Mouse (Mus musculus) bone marrow, adult 2 months (tissue): Measurements from ENCODE around the gene Gm49383. TPM values are rescaled to one million over a fixed set of nuclear protein-coding genes. Genes with fewer than 3 reads are reported as not detected.
A peak's percentile ranks its signal among the peaks of the same experiment; 100 is the strongest.

ENCODE experiments used
- H3K27ac ChIP-seq: fragments of 200-500 bp; 2 replicates; pipeline ENCODE4 v1.5.1; 2012; ENCODE audit warnings: low read depth, mild to moderate bottlenecking, control low read depth, inconsistent platforms, low read length; ENCODE audit not compliant: control insufficient read depth, poor library complexity, insufficient read depth
- H3K4me1 ChIP-seq: fragments of 200-500 bp; 2 replicates; pipeline ENCODE4 v1.6.1; 2011; ENCODE audit warnings: low read length; ENCODE audit not compliant: control insufficient read depth, insufficient read depth
- H3K4me3 ChIP-seq: fragments of 200-500 bp; replicated peaks from 2 replicates; pipeline ENCODE3; 2011; ENCODE audit warnings: mild to moderate bottlenecking, low read depth, low read length, control low read depth; ENCODE audit not compliant: control insufficient read depth
- CTCF ChIP-seq: fragments of 200-500 bp; IDR thresholded peaks from 2 replicates; pipeline ENCODE4 v1.5.1; 2011; ENCODE audit warnings: low read length, control low read depth; ENCODE audit not compliant: control insufficient read depth, insufficient read depth
- POLR2A ChIP-seq: fragments of 200-500 bp; IDR thresholded peaks from 2 replicates; pipeline ENCODE4 v1.6.1; 2011; ENCODE audit warnings: low read depth, mild to moderate bottlenecking, control low read depth, low read length, borderline replicate concordance; ENCODE audit not compliant: control insufficient read depth
- WGBS: fragments of 180-500 bp; shearing (Covaris S2); methylation state at CpG from one replicate; pipeline ENCODE4 v1.1.7; 2018; 5-methylcytosine and 5-hydroxymethylcytosine counted together
- polyA plus RNA-seq: library from polyadenylated mRNA; stranded (reverse); fragments of >200 nt; gene quantifications from 2 replicates; pipeline ENCODE4 v1.2.4, GENCODE M21; 2011; ENCODE audit warnings: low replicate concordance; ENCODE audit not compliant: missing spikeins, insufficient read depth, insufficient read length

The Gm49383 gene
- polyA plus RNA-seq, 1 experiment, result not detected

DNA sequence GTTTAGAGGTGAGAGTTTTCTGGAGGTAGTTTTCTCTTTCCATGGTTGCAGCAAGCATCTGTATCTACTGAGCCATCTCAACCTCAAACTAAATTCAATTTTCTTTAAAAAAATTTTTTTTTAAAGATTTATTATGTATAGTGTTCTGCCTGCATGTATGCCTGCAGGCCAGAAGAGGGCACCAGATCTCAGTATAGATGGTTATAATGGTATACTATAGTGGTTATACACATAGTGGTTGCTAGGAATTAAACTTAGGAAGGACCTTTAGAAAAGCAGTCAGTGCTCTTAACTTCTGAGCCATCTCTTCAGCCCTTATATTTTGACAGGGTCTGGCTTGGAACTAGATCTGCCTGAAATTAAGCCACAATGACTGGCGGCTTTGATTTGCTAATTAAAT lies 6.4 kb downstream of the Gm49383 start:
- TF ChIP-seq POLR2A (no peak), CTCF (no peak)
- Histone ChIP-seq H3K4me1 (no peaks in the 10 kb centered on the region), H3K27ac (no peak overlapping the region), H3K4me3 (no peak overlapping the region)
- WGBS, result 97% methylated on average over 1 of the region's 1 CpGs

- peaks cover 1% of the 10 kb centered on the region; the same call in 1 of the 2 replicates for H3K4me1 ChIP-seq
- WGBS, result 90% methylated on average over 9 of the region's 9 CpGs
- H3K4me3 ChIP-seq, result no peak overlapping the region
- no peak overlapping the region for H3K27ac ChIP-seq
- no peak for TF ChIP-seq CTCF
Observed at GRCm38 (mm10) chr12:69190074-69190473, 6.8 kb downstream of the Gm49383 start.

DNA sequence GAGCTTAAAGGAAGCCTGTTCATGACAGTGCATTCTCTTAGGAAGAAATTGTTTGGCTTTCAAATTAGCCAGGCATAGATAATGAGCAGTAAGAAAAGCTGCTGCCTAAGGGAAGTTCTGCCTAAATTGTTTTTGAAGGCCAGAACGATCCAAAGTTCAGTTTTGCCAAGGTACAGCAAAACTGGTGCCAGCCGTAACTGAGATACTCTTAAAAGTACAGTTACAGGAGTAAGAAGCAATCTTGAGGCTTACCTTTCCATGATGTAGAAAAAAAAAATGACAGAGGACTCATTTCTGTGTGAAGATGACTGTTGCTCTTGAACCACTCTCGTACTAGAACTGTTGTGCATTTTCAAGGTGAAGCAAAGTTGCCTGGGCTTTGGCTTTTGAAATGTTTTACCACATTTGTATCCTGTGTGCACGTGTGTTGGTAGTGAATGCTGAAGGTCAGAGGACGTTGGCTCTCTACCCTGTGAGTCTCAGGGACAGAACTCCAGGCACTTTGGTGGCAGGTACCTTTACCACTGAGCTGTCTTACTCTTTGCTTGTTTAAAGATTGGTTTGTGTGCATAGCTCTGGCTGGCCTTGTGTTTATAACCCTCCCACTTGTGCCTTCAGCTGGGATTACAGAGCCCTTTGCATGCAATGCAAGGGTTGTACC lies 10.0 kb downstream of the Gm49383 start:
- Histone ChIP-seq H3K4me3 (no peak overlapping the region), H3K27ac (no peak overlapping the region), H3K4me1 (peaks cover 1% of the 10 kb centered on the region; the same call in 1 of the 2 replicates)
- no peak for TF ChIP-seq CTCF
- no peak for TF ChIP-seq POLR2A
- 45% methylated on average over 5 of the region's 5 CpGs for WGBS

DNA sequence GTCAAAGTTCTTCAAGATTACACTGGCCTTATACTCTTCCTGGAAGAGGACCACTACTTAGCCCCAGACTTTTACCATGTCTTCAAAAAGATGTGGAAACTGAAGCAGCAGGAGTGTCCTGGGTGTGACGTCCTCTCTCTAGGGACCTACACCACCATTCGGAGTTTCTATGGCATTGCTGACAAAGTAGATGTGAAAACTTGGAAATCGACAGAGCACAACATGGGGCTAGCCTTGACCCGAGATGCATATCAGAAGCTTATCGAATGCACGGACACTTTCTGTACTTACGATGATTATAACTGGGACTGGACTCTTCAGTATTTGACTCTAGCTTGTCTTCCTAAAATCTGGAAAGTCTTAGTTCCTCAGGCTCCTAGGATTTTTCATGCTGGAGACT lies 11.5 kb downstream of the Gm49383 start:
- H3K4me1 ChIP-seq, result peaks cover 1% of the 10 kb centered on the region; the same call in 1 of the 2 replicates
- no peak overlapping the region for H3K27ac ChIP-seq
- peak overlapping the region; percentile 91 for H3K4me3 ChIP-seq
- TF ChIP-seq POLR2A (no peak), CTCF (no peak)
- 56% methylated on average over 7 of the region's 7 CpGs for WGBS

DNA sequence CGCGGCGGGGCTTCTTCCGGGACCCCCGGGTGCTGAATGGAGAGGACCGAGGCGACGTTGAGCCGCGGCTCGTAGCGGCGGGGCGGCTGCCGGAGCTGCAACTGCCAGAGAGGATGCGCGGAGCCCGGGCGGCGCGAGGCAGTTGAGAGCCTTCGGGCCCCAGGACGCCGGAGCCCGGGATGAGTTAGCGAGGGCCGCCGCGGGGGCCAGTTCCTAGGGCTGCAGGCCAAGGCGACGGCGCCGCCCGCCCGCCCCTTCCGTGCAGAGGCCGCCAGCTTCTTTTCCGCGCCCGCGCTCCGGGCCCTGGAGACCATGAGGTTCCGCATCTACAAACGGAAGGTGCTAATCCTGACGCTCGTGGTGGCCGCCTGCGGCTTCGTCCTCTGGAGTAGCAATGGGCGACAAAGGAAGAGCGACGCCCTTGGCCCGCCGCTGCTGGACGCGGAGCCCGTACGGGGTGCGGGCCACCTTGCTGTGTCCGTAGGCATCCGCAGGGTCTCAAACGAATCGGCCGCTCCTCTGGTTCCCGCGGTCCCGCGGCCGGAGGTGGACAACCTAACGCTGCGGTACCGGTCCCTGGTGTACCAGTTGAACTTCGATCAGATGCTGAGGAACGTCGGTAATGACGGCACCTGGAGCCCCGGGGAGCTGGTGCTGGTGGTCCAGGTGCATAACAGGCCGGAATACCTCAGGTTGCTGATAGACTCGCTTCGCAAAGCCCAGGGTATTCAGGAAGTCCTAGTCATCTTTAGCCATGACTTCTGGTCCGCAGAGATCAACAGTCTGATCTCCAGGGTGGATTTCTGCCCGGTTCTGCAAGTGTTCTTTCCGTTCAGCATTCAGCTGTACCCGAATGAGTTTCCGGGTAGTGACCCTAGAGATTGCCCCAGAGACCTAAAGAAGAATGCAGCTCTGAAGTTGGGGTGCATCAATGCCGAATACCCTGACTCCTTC lies 12.3 kb downstream of the Gm49383 start:
- WGBS, result under 1% methylated on average over 86 of the region's 86 CpGs

GRCm38 (mm10) chr12:69183583-69184308 lies 13.2 kb downstream of the Gm49383 start, which contains the start of the genes Rpl36al and Mgat2:
Gene Rpl36al, minus strand, starts transcription at chr12:69184083.
Gene Mgat2, plus strand, starts transcription at chr12:69184157.
- under 1% methylated on average over 84 of the region's 84 CpGs for WGBS
- H3K4me1 ChIP-seq, result peaks cover 1% of the 10 kb centered on the region; the same call in 1 of the 2 replicates
- TF ChIP-seq CTCF (no peak), POLR2A (peak; percentile 97)
- H3K4me3 ChIP-seq, result peak within 1 kb of the TSS; percentile 91
- peak within 1 kb of the TSS; percentile 97 for H3K27ac ChIP-seq

More for the DNA sequence above, 12.3 kb downstream of the Gm49383 start:
- peak overlapping the region; percentile 97 for H3K27ac ChIP-seq
- TF ChIP-seq CTCF, result no peak
- no peak; the same call in 1 of the 2 replicates for TF ChIP-seq POLR2A
- peak overlapping the region; percentile 91 for H3K4me3 ChIP-seq
- peaks cover 1% of the 10 kb centered on the region; the same call in 1 of the 2 replicates for H3K4me1 ChIP-seq

- Histone ChIP-seq H3K4me1 (peaks cover 1% of the 10 kb centered on the region; the same call in 1 of the 2 replicates), H3K27ac (no peak overlapping the region), H3K4me3 (no peak overlapping the region)
- TF ChIP-seq POLR2A (no peak), CTCF (no peak)
- 86% methylated on average over 4 of the region's 4 CpGs for WGBS
Observed at GRCm38 (mm10) chr12:69181800-69182199, 15.1 kb downstream of the Gm49383 start.

- Histone ChIP-seq H3K27ac (no peak overlapping the region), H3K4me3 (no peak overlapping the region), H3K4me1 (no peaks in the 10 kb centered on the region)
- TF ChIP-seq CTCF, result no peak
- no peak for TF ChIP-seq POLR2A
- 87% methylated on average over 12 of the region's 12 CpGs for WGBS
Observed at GRCm38 (mm10) chr12:69179371-69179770, 17.5 kb downstream of the Gm49383 start.
